18 mouse cellular contexts compared by ENCODE assay signal in genomic region chr16:60264719-60265508, GRCm38 (mm10).
"Had no signal": no experiment of that assay in that cellular context is flagged by ENCODE, and none has a peak within 500 bp of the region (broad histone marks: within the 10 kb centered on the region; RNA-seq: fewer than 3 reads in every experiment).

No protein-coding gene starts in this region.

- H3K4me3 ChIP-seq: layer of hippocampus, adult 2 months; left cerebral cortex, adult 2 months; lung, embryonic 15.5 days; megakaryocyte, embryonic 14.5 days; midbrain, embryonic 10.5 days; midbrain, embryonic 13.5 days; myocyte; neural tube, embryonic 13.5 days had no signal

- H3K36me3 ChIP-seq: lung, embryonic 15.5 days; midbrain, embryonic 10.5 days; midbrain, embryonic 13.5 days; neural tube, embryonic 13.5 days had no signal

- H3K9me3 ChIP-seq: lung, embryonic 15.5 days; megakaryocyte, embryonic 14.5 days; midbrain, embryonic 10.5 days; midbrain, embryonic 13.5 days; neural tube, embryonic 13.5 days had no signal

- H3K9ac ChIP-seq: lung, embryonic 15.5 days; midbrain, embryonic 13.5 days; neural tube, embryonic 13.5 days had no signal

- ATAC-seq: midbrain, embryonic 13.5 days; midbrain, embryonic 16.5 days had no signal

- H3K27ac ChIP-seq: kidney, postnatal 0 days; layer of hippocampus, adult 2 months; left cerebral cortex, adult 2 months; lung, embryonic 15.5 days; midbrain, embryonic 10.5 days; midbrain, embryonic 13.5 days; neural tube, embryonic 13.5 days had no signal

- H3K4me2 ChIP-seq: lung, embryonic 15.5 days; midbrain, embryonic 13.5 days; neural tube, embryonic 13.5 days had no signal

- H3K27me3 ChIP-seq: lung, embryonic 15.5 days; megakaryocyte, embryonic 14.5 days; midbrain, embryonic 13.5 days; neural tube, embryonic 13.5 days had no signal

- DNase-seq: kidney, adult 18-20 months; kidney, postnatal 25 days; layer of hippocampus, postnatal 36 days; lung, adult 18-20 months; lung, postnatal 10 days; lung, postnatal 36 days; retina, postnatal 1 day; thymus, postnatal 25 days had no signal

- H3K4me1 ChIP-seq: lung, embryonic 15.5 days; midbrain, embryonic 10.5 days; neural tube, embryonic 13.5 days had no signal
